Mouse (Mus musculus) lung, adult 18-20 months (tissue): Measurements from ENCODE around the gene Macrod1.
"Not testable (repeated sequence)": the region's sequence is repeated elsewhere in the genome, so short reads cannot be mapped to it uniquely, and the experiment has no call there.

ENCODE experiments used
- DNase-seq, 2 experiments: peaks; one replicate each; pipeline ENCODE4 v3.0.0; 2022; ENCODE audit warnings: mixed read lengths in 2 of 2

Macrod1 gene

GRCm38 (mm10) chr19:7056248-7057087 lies at the start of gene Macrod1:
Macrod1 (plus strand) TSS chr19:7056810.
- DNase-seq = peak; percentile 87 to 90

GRCm38 (mm10) chr19:7006892-7007593 lies 49.6 kb upstream of the Macrod1 start:
- no peak for DNase-seq

DNA sequence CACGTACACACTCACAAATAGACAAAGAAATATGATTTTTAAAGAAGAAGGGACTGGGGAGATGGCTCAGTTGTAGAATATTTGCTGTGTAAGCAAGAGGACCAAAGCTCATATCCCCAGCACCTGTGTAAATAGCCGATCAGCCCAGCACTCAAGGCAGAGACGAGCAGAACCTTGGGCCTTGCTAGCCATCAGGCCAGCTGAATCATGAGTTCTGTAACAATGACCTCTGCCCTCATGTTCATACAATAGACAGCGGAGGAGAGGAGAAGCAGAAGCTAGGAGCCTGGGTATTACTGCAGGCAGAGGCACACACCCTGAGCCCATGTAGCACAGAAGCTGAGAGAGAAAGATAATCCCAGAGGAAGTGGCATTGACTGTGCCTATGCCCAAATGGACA lies 44.2 kb upstream of the Macrod1 start:
- DNase-seq = no peak

- DNase-seq = no peak
These were observed 42.6 kb upstream of the Macrod1 start for GRCm38 (mm10) chr19:7013984-7014383.

DNA sequence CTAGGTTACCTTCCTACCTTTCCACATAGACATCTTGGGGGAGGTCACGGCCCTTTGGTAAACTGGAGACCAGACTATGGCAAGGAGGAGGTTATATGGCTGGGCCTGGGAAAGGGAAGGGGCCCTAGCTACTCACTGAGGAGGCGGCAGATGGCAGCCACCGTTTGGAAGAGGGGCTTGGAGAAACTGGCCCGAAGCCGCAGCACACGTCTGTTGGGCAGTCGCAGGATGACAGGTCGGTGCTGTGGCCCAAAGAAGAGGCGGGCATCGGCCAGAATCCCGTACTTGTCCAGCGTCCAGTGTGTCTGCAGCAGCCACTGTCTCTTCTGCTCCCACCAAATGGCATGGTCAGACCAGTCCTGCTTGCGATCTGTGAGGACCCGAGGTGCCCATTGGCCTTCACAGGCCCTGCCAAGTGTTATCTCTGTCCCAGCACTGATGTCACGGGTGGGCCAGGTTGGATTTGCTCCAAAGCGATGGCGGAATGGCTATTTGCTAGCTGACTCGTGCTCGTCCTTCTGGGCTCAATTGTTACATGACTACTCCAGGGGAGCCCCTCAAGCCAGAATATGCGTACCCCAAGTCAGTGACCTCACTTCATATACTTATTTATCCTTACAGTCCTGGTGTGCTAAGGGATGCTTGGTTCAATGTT lies 42.0 kb upstream of the Macrod1 start:
- DNase-seq = no peak

- DNase-seq = peak in 1 of 2 experiments; percentile 24
These were observed 38.8 kb upstream of the Macrod1 start for GRCm38 (mm10) chr19:7017541-7018457.

DNA sequence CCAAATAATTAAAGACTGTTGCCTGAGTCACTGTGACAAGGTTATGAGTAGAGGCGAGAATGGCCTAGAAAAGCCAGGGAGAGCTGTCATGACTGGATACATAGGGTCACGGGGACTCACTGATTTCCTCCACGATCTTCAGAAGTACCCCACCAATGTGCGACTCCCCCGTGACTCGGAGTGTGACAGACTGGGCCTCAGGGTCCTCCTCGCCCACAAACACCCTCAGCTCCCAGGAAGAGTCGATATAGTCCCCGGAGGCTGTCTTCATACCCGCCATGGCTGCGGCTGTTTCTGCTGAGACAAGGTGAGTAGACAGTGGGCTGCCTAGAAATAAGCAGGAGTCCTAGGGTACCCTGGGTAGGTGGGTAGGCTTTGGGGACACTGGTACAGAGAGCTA lies 38.1 kb upstream of the Macrod1 start:
- no peak for DNase-seq

DNA sequence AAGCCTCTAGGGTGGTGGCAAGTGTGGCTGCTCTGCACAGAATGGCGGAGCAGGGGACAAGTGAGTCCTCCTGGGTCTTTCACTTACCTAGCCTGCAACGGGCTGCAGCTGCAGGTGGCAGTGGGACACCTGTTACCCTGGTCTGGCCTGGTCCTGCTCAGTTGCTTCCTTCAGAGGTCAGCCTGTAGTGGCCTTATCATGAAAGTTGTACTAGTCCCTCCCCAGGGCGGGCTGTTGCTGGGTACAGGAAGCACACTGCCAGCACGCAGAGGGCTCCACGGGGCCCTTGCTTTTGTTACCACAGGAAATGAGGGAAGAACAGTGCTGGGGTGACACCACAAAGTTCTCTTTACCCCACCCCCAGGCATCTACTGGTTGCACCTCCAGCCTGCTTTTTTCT lies 37.4 kb upstream of the Macrod1 start, which contains the start of gene Fermt3:
TSS of gene Fermt3 (minus strand) at position 279 of the 400 bp plus-strand sequence.
- DNase-seq = peak; percentile 72 to 77

DNA sequence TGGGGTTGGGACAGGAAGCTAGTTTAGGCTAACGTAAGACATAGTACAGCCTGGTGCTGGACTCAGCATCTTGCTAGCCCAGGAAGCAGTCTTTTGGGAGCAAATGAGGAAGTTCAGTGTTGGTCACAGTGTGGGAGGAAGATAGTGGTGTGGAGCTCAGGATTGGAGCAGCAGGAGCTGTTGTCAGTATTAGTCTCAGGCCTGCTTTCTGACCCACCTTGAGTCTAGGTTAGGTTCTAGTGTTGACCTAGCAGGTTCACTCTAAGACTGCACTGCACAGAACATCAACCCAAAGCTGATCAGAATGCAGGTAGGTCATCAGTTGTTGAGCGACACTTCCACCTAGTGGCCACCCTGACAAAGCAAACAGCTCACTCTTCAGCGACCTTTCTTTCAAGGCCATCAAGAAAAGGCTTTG lies 36.4 kb upstream of the Macrod1 start:
- peak; percentile 56 to 63 for DNase-seq

- DNase-seq = no peak
These were observed 27.1 kb upstream of the Macrod1 start for GRCm38 (mm10) chr19:7029531-7029930.

DNA sequence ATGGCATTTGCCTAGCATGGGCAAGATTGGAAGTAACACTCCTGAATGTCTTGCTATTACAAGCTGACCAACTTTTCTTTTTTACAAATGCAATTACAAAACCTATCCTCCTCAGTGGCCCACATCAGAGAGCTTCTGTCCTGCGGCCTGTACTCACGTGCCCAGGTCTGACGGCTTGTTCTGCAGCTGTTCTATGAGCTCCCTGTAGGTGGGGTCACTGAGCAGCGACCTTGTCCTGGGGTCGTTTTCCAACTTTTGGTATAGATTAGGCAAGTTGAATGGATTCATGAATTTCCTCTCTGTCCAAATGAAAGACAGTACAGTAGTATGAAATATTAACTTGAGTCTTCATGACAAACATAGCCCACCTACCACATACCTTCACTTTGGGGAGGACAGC lies 22.6 kb upstream of the Macrod1 start:
- no peak for DNase-seq

- DNase-seq = peak; percentile 50 to 54
These were observed 17.4 kb upstream of the Macrod1 start for GRCm38 (mm10) chr19:7039088-7039720.

DNA sequence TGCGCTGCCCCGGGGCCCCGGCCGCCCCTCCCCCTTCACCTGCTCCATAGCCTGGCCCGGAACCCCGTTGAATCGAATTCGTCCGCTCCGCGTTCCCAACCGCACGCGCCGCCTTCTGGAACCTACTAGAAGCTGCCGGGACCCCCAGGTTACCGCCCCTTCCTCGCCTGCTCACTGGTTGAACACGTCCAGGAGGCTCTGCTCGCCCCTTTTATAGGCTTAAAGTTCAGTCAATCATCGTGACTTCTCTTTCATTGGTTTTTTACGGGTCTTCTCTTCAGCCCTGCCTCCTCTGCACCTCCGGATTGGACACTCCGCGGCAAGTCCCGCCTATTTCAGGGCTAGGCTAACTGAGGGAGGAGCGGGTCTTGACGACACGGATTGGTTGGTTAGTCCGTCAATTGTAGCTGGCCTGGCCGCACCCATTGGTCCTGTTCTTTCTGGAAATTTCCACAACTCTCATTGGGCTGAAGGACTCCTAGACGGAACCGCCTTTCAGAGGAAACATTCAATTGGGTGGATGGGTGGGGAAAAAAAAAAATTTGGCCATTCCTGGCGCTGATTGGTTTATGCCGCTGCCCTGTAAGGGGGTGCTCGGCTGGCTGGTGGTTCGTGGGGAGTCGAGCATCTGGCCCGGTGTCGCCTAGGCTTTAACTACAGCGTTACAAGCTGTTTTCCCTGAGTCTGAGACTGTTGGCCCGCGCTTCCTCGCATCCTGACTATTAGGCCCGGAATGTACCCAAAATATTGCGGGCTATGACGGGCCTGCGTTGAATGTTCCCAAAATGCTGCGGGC lies 16.6 kb upstream of the Macrod1 start, which contains the start of gene Stip1:
TSS of gene Stip1 (minus strand) at position 127 of the 796 bp plus-strand sequence.
- DNase-seq = peak; percentile 100

DNA sequence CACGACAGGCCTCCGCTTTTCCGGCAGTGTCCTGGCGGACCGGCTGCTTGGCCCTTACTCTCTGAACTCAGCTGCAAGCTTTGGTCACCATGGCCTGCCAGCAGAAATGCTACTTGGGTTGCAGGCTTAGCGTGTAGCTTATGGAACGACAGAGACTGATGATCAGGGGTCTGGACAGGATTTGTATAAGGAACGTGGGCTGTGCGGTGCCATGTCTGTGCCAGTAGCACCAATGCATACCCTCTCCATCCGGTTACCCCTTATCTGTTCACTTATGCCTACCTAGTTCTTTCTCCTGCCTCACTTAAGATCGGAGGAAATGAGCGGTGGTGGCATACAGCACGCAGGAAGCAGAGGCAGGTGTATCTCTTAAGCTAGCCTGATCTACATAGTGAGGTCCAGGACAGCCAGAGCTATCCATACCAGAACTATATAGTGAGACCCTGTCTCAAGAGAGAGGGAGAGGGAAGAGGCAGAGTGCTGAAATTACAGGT lies 15.9 kb upstream of the Macrod1 start:
- no peak for DNase-seq

DNA sequence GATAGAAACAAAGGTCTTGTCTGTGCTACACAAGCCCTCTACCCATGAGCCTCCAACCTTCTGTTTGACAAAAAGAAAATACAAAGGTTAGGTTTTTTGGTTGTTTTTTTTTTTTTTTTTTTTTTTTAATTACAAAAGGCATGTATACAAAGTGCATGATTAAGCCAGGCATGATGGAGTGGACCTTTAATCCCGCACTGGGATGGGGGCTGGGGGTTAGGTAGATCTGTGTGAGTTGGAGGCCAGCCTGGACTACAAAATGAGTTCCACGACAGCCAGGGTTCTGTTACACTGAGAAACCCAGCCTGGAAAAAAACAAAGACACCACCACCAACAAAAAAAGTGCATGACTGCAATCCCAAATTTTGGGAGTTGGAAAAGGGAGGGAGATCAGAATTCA lies 15.4 kb upstream of the Macrod1 start:
- DNase-seq = no peak

GRCm38 (mm10) chr19:7044279-7044678 lies 12.3 kb upstream of the Macrod1 start:
- no peak for DNase-seq

- no peak for DNase-seq
These were observed 11.9 kb upstream of the Macrod1 start for GRCm38 (mm10) chr19:7044706-7045105.

GRCm38 (mm10) chr19:7053382-7053781 lies 3.2 kb upstream of the Macrod1 start:
- not testable (repeated sequence) for DNase-seq

DNA sequence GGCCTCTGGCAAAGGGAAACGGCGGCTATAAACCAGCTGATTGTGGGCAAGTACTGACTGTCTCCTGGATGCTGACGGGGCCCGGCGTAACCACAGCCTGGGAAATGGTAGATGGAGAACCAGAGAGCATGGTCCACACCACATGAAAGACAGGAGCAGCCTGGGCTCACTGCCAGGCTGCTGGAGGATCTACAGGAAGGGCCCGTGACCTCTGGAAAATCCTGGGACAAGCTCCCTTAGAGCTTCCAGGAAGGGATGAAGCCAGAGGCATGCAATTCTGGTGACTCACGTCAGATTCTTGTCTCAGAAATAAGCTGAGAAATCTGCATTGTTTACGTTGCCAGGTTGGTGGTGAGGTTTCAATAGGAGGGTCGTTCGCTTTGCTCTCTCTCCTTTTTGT lies 1.8 kb upstream of the Macrod1 start:
- DNase-seq = peak in 1 of 2 experiments; percentile 26

DNA sequence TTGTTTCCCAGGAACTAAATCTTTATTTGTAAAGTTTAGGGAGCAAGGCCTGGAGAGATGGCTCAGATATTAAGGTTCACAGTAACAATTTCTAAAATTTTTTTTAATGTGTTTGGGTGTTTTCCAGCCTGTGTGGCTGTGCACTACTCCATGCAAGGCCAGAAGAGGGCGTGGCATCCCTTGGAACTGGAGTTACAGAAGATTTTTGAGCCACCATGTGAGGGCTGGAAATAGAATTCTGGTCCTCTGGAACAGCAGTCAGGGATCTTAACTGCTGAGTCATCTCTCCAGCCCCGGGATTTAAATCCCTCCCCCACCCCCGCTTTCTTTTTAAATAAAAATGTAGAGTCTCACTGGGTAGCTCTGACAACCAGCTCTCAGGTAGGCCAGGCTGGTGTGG lies 1.4 kb upstream of the Macrod1 start:
- peak in 1 of 2 experiments; percentile 29 for DNase-seq
